Comparison of ENCODE assay signal across 12 mouse cellular contexts in the genomic region with DNA sequence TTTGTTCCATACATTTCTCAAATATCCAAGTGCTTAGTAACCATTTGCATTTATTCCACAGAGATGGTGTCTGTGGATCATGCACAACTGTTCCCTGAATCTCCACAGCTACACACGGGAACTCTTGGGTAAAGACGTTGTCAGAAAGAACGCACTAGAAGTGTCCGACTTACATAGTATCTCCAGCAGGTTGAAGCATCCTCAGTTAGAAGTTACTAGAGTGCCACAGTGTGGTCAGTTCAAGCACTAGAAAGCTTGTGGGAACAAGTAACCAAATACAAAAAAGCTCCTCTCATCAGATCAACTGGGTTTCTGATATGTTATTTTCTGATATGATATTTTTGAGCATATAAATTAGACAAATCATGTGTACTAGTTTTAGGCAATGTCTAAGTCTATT.
DNase-seq lines count a peak whose midpoint lies in the region; ATAC-seq and TF ChIP-seq lines count a peak whose summit lies in the region.
"Had no signal": no experiment of that assay in that cellular context is flagged by ENCODE, and none has a peak within 500 bp of the region (broad histone marks: within the 10 kb centered on the region; RNA-seq: fewer than 3 reads in every experiment).

No protein-coding gene starts in this region.

- peak; percentile 62 for TF ChIP-seq CTCF in heart, adult 2 months (IDR thresholded peaks at IDR 0.05)

- H3K9ac ChIP-seq in heart, adult 2 months (ENCODE audit: low read depth, low read length), result no peak overlapping the region
- no peak overlapping the region for H3K9ac ChIP-seq in midbrain, embryonic 14.5 days (replicated peaks; ENCODE audit: low read length)
- no peak overlapping the region for H3K9ac ChIP-seq in midbrain, embryonic 11.5 days (ENCODE audit: low read length)
- no peak overlapping the region for H3K9ac ChIP-seq in liver, embryonic 12.5 days
- H3K9ac ChIP-seq: embryonic facial prominence, embryonic 15.5 days; heart, embryonic 13.5 days had no signal

- no peak for DNase-seq in heart, adult 2 months
- DNase-seq in heart, adult 11 months, result no peak
- DNase-seq in midbrain, embryonic 14.5 days, result peak; percentile 68
- no peak for DNase-seq in midbrain, embryonic 11.5 days (ENCODE audit: low spot score, missing footprints)
- DNase-seq in fibroblast of lung, adult 2 months (ENCODE audit: low read depth), result peak; percentile 6
- peak; percentile 14 for DNase-seq in retina, embryonic 14.5 days (ENCODE audit: low spot score)
- DNase-seq: lung, postnatal 36 days; thymus, adult 18-20 months had no signal

- H3K4me3 ChIP-seq in heart, adult 2 months, result no peak overlapping the region
- H3K4me3 ChIP-seq in midbrain, embryonic 14.5 days (replicated peaks; ENCODE audit: low read depth, low read length), result no peak overlapping the region
- no peak overlapping the region for H3K4me3 ChIP-seq in midbrain, embryonic 11.5 days (ENCODE audit: low read depth, low read length)
- H3K4me3 ChIP-seq in liver, embryonic 12.5 days, result no peak overlapping the region
- H3K4me3 ChIP-seq: embryonic facial prominence, embryonic 15.5 days; heart, embryonic 13.5 days had no signal

- no peaks in the 10 kb centered on the region for H3K27me3 ChIP-seq in heart, adult 2 months (ENCODE audit: control insufficient read depth, insufficient read depth, low read length)
- no peaks in the 10 kb centered on the region for H3K27me3 ChIP-seq in midbrain, embryonic 14.5 days (ENCODE audit: control insufficient read depth, insufficient read depth, low read length)
- H3K27me3 ChIP-seq in midbrain, embryonic 11.5 days (ENCODE audit: control insufficient read depth, insufficient read depth, low read length), result no peaks in the 10 kb centered on the region
- H3K27me3 ChIP-seq in liver, embryonic 12.5 days (replicated peaks), result no peaks in the 10 kb centered on the region
- H3K27me3 ChIP-seq: embryonic facial prominence, embryonic 15.5 days; heart, embryonic 13.5 days had no signal

- no peaks in the 10 kb centered on the region for H3K79me2 ChIP-seq in heart, adult 2 months (replicated peaks; ENCODE audit: control insufficient read depth, insufficient read depth, low read length)

- no peak for TF ChIP-seq EP300 in heart, adult 2 months (IDR thresholded peaks at IDR 0.05; ENCODE audit: insufficient read depth, low read depth, low read length)

- no peaks in the 10 kb centered on the region for H3K36me3 ChIP-seq in heart, adult 2 months (ENCODE audit: control insufficient read depth, insufficient read depth, low read length)
- H3K36me3 ChIP-seq in midbrain, embryonic 14.5 days (ENCODE audit: control insufficient read depth, insufficient read depth, low read length), result no peaks in the 10 kb centered on the region
- no peaks in the 10 kb centered on the region for H3K36me3 ChIP-seq in midbrain, embryonic 11.5 days (ENCODE audit: control insufficient read depth, insufficient read depth, low read length)
- H3K36me3 ChIP-seq in liver, embryonic 12.5 days, result no peaks in the 10 kb centered on the region
- H3K36me3 ChIP-seq: embryonic facial prominence, embryonic 15.5 days; heart, embryonic 13.5 days had no signal

- no peak overlapping the region for H3K4me2 ChIP-seq in midbrain, embryonic 14.5 days (ENCODE audit: low read length)
- H3K4me2 ChIP-seq in midbrain, embryonic 11.5 days, result no peak overlapping the region
- H3K4me2 ChIP-seq in liver, embryonic 12.5 days, result no peak overlapping the region
- H3K4me2 ChIP-seq: embryonic facial prominence, embryonic 15.5 days; heart, embryonic 13.5 days had no signal

- no peaks in the 10 kb centered on the region for H3K9me3 ChIP-seq in midbrain, embryonic 14.5 days (ENCODE audit: control insufficient read depth, low read length)
- H3K9me3 ChIP-seq in midbrain, embryonic 11.5 days (ENCODE audit: control insufficient read depth, low read length), result no peaks in the 10 kb centered on the region
- H3K9me3 ChIP-seq in liver, embryonic 12.5 days (replicated peaks), result no peaks in the 10 kb centered on the region
- H3K9me3 ChIP-seq: embryonic facial prominence, embryonic 15.5 days; heart, embryonic 13.5 days had no signal

- H3K27ac ChIP-seq in heart, adult 2 months, result no peak overlapping the region
- H3K27ac ChIP-seq in midbrain, embryonic 14.5 days (replicated peaks; ENCODE audit: low read depth, low read length), result no peak overlapping the region
- H3K27ac ChIP-seq in midbrain, embryonic 11.5 days (ENCODE audit: low read depth, low read length), result no peak overlapping the region
- H3K27ac ChIP-seq in liver, embryonic 12.5 days, result no peak overlapping the region
- H3K27ac ChIP-seq: embryonic facial prominence, embryonic 15.5 days; heart, embryonic 13.5 days had no signal

- ATAC-seq in midbrain, embryonic 14.5 days (ENCODE audit: low FRiP score, low TSS enrichment), result peak; percentile 55; the same call in 1 of the 2 replicates
- no peak for ATAC-seq in midbrain, embryonic 11.5 days (ENCODE audit: low FRiP score)
- no peak for ATAC-seq in erythroid progenitor cell, adult 5-6 weeks (replicated peaks; ENCODE audit: low FRiP score, poor library complexity, severe bottlenecking)
- no peak for ATAC-seq in liver, embryonic 12.5 days

- intact Hi-C loops in heart, adult 2 months (cut with DNase I), result no loop called here

- no peak for TF ChIP-seq POLR2A in heart, adult 2 months (IDR thresholded peaks at IDR 0.05; ENCODE audit: insufficient read depth, low read depth, low read length)

- 39% methylated on average over 4 of the region's 4 CpGs for WGBS in heart, adult 2 months
- WGBS in midbrain, embryonic 14.5 days, result 64% methylated on average over 4 of the region's 4 CpGs
- 77% methylated on average over 4 of the region's 4 CpGs for WGBS in midbrain, embryonic 11.5 days
- 66% methylated on average over 4 of the region's 4 CpGs for WGBS in liver, embryonic 12.5 days (ENCODE audit: insufficient replicate concordance)

- H3K4me1 ChIP-seq in heart, adult 2 months (ENCODE audit: control insufficient read depth, insufficient read depth, low read length), result no peaks in the 10 kb centered on the region
- no peaks in the 10 kb centered on the region for H3K4me1 ChIP-seq in midbrain, embryonic 14.5 days (ENCODE audit: control insufficient read depth, insufficient read depth, low read length)
- H3K4me1 ChIP-seq in midbrain, embryonic 11.5 days (ENCODE audit: control insufficient read depth, insufficient read depth, low read length), result no peaks in the 10 kb centered on the region
- H3K4me1 ChIP-seq in liver, embryonic 12.5 days, result no peaks in the 10 kb centered on the region
- H3K4me1 ChIP-seq: embryonic facial prominence, embryonic 15.5 days; heart, embryonic 13.5 days had no signal

Comparison
In these comparisons a context has a peak if more than half of its experiments do, and no peak if none do; other contexts are left out.
1. DNase-seq: peak in midbrain, embryonic 14.5 days (single experiment), fibroblast of lung, adult 2 months (single experiment) and retina, embryonic 14.5 days (single experiment); none in heart, adult 2 months (0 of 2), heart, adult 11 months (single experiment) and midbrain, embryonic 11.5 days (single experiment).